Mouse (Mus musculus): ENCODE data around the gene Ppl. TPM values are rescaled to one million over a fixed set of nuclear protein-coding genes. Genes with fewer than 3 reads are reported as not detected.

Ppl gene
- 0.18 and 0.39 TPM in 2 replicates for polyA plus RNA-seq (2015; fragmentation: Nextera tagmentation; extraction: Ambion mirVana)

DNA sequence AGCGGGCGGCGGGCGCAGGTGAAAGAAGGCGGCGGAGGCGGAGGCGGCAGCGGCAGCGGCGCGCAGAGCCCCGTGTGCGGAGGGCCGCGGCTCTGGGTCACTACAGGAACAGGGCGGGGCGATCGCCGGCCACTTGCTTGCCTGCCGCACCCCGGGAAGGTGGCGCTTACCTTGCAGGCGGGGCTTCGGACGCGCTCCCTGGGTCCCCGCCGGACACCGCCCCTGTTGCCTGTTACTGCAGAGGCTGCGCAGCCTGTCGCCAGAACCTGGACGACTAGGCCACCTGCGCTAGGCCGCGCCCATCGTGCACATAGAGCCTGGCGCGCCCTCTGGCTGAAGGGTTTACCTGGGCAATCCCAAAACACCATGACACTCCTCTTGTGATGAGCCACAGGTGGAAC lies at the start of gene Ppl:
Gene Ppl, minus strand, starts transcription at position 21 of the 401 bp plus-strand sequence.
- H3K9me3 ChIP-seq, result no peaks in the 10 kb centered on the region
- H3K4me2 ChIP-seq, result peak within 1 kb of the TSS; percentile 51
- peak within 1 kb of the TSS; percentile 28 for H3K4me3 ChIP-seq
- H3K4me1 ChIP-seq (replicated peaks), result peaks cover 13% of the 10 kb centered on the region
- WGBS, result under 1% methylated on average over 35 of the region's 39 CpGs
- H3K27me3 ChIP-seq, result peaks cover 78% of the 10 kb centered on the region
- no peak for ATAC-seq (ENCODE audit: low read depth)
- H3K27ac ChIP-seq (replicated peaks), result no peak within 1 kb of the TSS
- H3K9ac ChIP-seq, result peak within 1 kb of the TSS; percentile 17; the same call in 1 of the 2 replicates
- no peaks in the 10 kb centered on the region for H3K36me3 ChIP-seq

DNA sequence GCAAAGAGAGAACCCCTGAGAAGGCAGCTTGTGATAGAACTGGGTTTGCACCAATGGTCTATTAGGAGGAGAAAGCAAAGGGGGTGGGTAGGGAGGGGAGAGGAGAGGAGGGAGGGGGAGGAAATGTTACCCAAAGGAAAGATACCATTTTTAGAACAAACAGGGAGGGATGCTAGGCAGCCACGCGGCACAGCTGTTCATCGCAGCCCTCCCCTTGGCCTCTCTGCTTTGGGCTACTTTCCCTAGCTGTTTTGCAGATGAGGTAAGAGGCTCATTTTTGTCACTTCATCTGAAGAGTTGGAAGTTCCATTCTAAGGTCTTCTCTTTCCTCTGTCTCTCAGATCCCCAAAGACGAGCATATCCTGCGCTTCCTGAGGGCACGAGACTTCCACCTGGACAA lies 40.4 kb upstream of the Ppl start:
- H3K4me2 ChIP-seq, result no peak overlapping the region
- no peak overlapping the region for H3K27ac ChIP-seq (replicated peaks)
- H3K9ac ChIP-seq, result no peak overlapping the region
- H3K36me3 ChIP-seq, result no peaks in the 10 kb centered on the region
- H3K27me3 ChIP-seq, result no peaks in the 10 kb centered on the region
- H3K9me3 ChIP-seq, result no peaks in the 10 kb centered on the region
- no peak for ATAC-seq (ENCODE audit: low read depth)
- WGBS, result 94% methylated on average over 6 of the region's 6 CpGs
- H3K4me1 ChIP-seq (replicated peaks), result no peaks in the 10 kb centered on the region
- H3K4me3 ChIP-seq, result no peak overlapping the region

DNA sequence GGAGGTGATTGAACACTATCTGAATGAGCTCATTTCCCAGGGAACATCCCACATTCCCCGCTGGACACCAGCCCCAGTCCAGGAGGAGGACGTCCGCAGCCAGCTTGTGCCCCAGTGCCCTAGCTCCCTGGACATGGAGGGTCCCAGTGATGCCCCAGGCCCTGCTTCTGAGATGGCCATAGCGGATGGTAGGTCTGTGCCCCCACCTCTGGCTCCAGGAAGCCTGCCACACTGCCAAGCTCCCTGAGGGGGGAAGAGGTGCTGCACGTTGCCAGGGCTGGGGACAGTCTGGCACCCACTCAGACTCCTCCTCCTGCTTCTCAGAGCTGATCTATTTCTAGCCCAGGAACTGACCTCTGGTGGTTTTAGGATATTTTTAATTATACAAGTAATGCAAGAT lies 36.6 kb upstream of the Ppl start:
- 79% methylated on average over 5 of the region's 5 CpGs for WGBS
- H3K9ac ChIP-seq, result no peak overlapping the region
- no peak for ATAC-seq (ENCODE audit: low read depth)
- no peaks in the 10 kb centered on the region for H3K4me1 ChIP-seq (replicated peaks)
- H3K27ac ChIP-seq (replicated peaks), result no peak overlapping the region
- no peaks in the 10 kb centered on the region for H3K27me3 ChIP-seq
- H3K36me3 ChIP-seq, result no peaks in the 10 kb centered on the region
- H3K4me3 ChIP-seq, result no peak overlapping the region
- H3K9me3 ChIP-seq, result no peaks in the 10 kb centered on the region
- H3K4me2 ChIP-seq, result no peak overlapping the region

DNA sequence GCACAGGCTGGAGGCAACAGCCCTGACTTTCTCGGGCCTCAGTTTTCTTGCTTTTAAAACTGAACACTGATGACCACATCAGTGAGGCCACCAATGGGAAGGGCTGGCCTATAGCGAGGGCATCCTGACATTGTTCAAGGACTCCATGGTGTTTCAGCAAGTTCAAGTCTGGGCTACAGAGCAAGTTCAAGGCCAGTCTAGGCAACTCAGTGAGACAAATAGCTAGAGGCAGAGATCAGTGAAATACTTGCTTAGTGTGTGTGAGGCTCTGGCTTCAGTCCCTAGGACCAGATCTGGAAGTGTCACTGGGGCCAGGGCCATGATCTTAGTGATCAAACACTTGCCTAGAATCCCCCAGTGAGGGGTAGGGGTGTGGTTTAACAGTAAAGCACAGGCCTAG lies 35.8 kb upstream of the Ppl start:
- 77% methylated on average over 2 of the region's 2 CpGs for WGBS
- no peak for ATAC-seq (ENCODE audit: low read depth)
- no peak overlapping the region for H3K9ac ChIP-seq
- no peaks in the 10 kb centered on the region for H3K27me3 ChIP-seq
- no peak overlapping the region for H3K27ac ChIP-seq (replicated peaks)
- H3K4me2 ChIP-seq, result no peak overlapping the region
- no peaks in the 10 kb centered on the region for H3K9me3 ChIP-seq
- H3K4me3 ChIP-seq, result no peak overlapping the region
- no peaks in the 10 kb centered on the region for H3K36me3 ChIP-seq
- H3K4me1 ChIP-seq (replicated peaks), result no peaks in the 10 kb centered on the region

DNA sequence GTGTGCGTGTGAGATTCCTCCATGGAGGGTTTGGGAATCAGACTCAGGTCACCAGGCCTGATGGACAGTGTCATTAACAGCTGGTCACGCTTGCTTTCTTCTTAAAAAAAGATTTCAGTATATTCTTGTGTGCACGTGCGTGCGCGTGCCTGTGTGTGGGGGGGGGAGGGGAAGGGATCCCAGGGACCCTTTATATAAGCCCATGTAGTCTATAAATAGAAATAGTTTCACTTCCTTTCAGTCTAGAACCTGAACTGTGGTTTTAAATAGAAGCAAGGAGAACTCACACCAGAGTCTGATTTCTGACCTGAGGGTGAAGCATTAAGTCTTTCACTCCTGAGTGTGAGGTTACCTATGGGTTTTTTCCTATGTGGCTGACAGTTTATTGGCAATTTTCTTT lies 32.1 kb upstream of the Ppl start:
- no peak overlapping the region for H3K4me2 ChIP-seq
- peaks cover 7% of the 10 kb centered on the region; the same call in 1 of the 2 replicates for H3K4me1 ChIP-seq (replicated peaks)
- H3K9me3 ChIP-seq, result no peaks in the 10 kb centered on the region
- no peak for ATAC-seq (ENCODE audit: low read depth)
- no peaks in the 10 kb centered on the region for H3K36me3 ChIP-seq
- H3K4me3 ChIP-seq, result no peak overlapping the region
- H3K9ac ChIP-seq, result no peak overlapping the region
- peaks cover 4% of the 10 kb centered on the region for H3K27me3 ChIP-seq
- WGBS, result 66% methylated on average over 6 of the region's 6 CpGs
- no peak overlapping the region for H3K27ac ChIP-seq (replicated peaks)

DNA sequence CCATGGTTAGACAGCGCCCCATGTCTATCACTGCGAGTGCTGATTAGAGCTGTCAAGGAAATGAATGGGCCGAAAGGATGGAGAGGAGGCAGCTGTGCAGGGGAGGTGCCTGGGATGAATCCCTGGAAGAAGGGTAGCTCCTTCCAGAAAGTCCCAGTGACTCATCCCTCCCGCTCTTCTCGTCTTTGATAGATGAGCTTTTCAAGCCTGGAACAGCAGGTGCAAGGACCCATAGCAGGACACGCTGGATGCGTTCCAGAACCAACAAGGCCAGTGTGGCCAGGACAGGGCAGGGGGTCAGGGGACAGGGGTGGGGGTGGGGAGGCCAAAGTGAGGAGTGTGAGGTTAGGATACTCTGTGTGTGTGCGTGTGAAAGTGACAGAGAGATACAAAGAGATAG lies 27.0 kb upstream of the Ppl start:
- ATAC-seq (ENCODE audit: low read depth), result no peak
- WGBS, result 78% methylated on average over 8 of the region's 8 CpGs
- no peak overlapping the region for H3K4me2 ChIP-seq
- no peak overlapping the region for H3K4me3 ChIP-seq
- no peak overlapping the region for H3K9ac ChIP-seq
- H3K4me1 ChIP-seq (replicated peaks), result peaks cover 7% of the 10 kb centered on the region
- H3K9me3 ChIP-seq, result no peaks in the 10 kb centered on the region
- H3K27ac ChIP-seq (replicated peaks), result no peak overlapping the region
- peaks cover 25% of the 10 kb centered on the region for H3K27me3 ChIP-seq
- H3K36me3 ChIP-seq, result no peaks in the 10 kb centered on the region

DNA sequence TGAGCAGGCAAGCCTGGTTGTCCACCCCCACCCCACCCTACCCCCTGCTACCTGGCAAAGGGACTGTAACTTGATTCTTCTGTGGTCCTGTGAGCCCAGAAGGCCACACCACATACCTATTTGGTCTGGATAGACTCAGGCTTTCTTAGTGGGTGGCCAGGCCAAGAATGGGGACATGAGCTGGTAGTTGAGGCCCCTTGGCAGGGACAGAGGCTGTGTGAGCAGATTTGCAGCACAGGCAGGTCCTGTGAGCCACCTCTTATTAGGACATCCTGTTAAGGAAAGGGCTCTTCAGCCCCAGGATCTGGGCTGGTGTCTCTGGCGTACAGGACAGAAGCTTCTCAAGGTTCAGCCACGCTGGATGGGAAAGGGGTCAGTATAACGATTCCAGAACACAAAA lies 24.9 kb upstream of the Ppl start:
- Histone ChIP-seq H3K9ac (no peak overlapping the region), H3K27ac (replicated peaks) (no peak overlapping the region), H3K27me3 (peaks cover 25% of the 10 kb centered on the region), H3K4me2 (no peak overlapping the region), H3K9me3 (no peaks in the 10 kb centered on the region), H3K4me3 (no peak overlapping the region), H3K36me3 (no peaks in the 10 kb centered on the region), H3K4me1 (replicated peaks) (peaks cover 25% of the 10 kb centered on the region)
- ATAC-seq (ENCODE audit: low read depth), result no peak
- WGBS, result 85% methylated on average over 3 of the region's 3 CpGs

DNA sequence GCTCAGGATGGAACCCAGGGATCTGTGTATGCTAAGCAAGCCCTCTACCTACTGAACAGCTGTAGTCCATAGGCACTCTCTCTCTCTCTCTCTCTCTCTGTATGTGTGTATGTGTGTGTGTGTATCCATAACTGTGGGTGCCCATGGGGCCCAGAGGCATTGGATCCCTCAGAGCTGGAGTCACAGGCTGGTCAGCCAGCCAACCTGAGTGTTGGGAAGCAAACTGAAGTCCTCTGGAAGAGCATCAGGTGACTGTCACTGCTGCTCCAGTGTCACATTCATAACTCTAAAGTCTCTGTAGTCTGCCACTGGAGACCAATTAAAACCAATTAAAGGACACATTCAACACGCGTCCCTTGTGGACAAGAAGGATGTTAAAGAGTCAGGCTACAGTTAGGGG lies 24.3 kb upstream of the Ppl start:
- Histone ChIP-seq H3K9me3 (no peaks in the 10 kb centered on the region), H3K4me2 (no peak overlapping the region), H3K4me1 (replicated peaks) (peaks cover 25% of the 10 kb centered on the region), H3K9ac (no peak overlapping the region), H3K36me3 (no peaks in the 10 kb centered on the region), H3K27me3 (peaks cover 25% of the 10 kb centered on the region), H3K27ac (replicated peaks) (no peak overlapping the region), H3K4me3 (no peak overlapping the region)
- 54% methylated on average over 2 of the region's 2 CpGs for WGBS
- no peak for ATAC-seq (ENCODE audit: low read depth)

DNA sequence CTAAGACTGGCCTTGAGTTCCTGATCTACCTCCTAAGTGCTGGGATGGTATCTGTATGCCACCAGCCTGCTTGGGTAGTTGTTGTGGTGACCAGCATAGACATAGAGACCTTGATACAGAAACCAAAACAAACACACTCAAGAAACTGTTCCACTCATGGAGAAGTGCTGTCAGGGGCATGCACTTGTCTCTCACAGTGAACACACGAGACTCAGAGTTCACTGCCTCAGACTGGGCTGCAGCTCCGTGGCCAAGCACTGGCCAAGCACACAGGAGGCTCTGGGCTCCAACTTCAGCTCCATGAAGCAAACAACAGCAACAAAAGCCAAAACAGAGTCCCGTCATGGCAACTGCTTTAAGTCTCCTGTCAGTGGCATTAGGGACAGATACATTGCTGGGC lies 22.8 kb upstream of the Ppl start:
- Histone ChIP-seq H3K4me3 (no peak overlapping the region), H3K9me3 (no peaks in the 10 kb centered on the region), H3K36me3 (no peaks in the 10 kb centered on the region), H3K9ac (no peak overlapping the region), H3K27ac (replicated peaks) (no peak overlapping the region), H3K4me2 (no peak overlapping the region), H3K27me3 (peaks cover 37% of the 10 kb centered on the region), H3K4me1 (replicated peaks) (peaks cover 19% of the 10 kb centered on the region)
- WGBS, result 70% methylated on average over 3 of the region's 3 CpGs
- ATAC-seq (ENCODE audit: low read depth), result no peak

DNA sequence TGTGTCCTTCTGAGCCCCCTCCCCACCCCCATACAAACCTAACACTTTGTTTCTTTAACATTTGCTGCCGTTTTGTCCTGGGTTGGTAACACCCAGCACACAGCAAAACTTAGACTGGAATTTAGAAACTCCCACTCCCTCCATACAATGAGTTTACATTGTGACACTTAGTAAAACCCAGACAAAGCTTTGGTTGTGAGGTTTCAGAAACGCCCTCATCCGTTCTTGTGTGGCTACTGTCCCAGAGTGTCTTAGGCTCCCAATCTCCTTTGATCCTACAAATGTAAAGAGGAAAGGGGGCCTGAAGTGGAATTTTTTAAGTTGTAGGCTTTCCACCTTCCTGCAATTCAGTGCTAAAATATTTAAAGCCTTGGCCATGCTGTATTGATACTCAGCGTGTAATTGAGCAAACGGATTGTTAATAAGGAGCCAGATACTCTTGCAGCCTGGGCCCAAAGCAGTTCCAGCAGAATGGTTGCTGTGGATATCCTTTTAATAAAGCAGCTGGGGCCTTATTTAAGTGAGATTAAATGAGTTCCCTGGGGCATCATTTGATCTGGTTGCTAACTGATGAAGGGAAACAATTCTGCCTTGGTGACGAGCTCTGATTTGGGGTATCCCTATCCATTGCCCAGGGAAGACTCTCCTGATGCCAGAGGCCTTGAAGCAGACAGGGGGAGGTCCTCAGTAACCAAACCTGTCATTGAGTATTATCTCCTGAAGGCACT lies 21.2 kb upstream of the Ppl start:
- peak overlapping the region; percentile 42 for H3K27ac ChIP-seq (replicated peaks)
- no peak overlapping the region for H3K9ac ChIP-seq
- H3K36me3 ChIP-seq, result no peaks in the 10 kb centered on the region
- H3K9me3 ChIP-seq, result no peaks in the 10 kb centered on the region
- 28% methylated on average over 6 of the region's 6 CpGs for WGBS
- ATAC-seq (ENCODE audit: low read depth), result peak; percentile 74
- H3K4me3 ChIP-seq, result no peak overlapping the region
- peaks cover 44% of the 10 kb centered on the region for H3K27me3 ChIP-seq
- no peak overlapping the region for H3K4me2 ChIP-seq
- H3K4me1 ChIP-seq (replicated peaks), result peaks cover 19% of the 10 kb centered on the region

DNA sequence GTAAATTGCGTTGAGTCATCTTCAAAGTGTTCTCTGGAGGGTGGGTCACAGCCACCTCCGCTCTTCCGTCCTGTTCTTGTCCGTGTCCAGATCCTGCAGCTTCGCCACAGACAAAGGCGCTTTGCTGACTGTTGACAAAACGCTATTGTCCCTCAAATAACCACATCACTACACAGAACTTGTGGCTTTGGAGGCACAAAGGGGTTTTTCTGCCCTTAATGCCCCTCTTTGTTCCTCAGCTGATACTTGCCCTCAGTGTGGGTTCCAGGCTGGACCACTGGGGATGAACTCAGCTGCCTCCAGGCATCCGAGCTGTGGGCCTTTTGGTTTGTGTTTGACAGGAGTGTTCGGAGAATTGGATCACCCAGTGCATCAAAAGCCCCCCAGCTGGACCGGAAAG lies 18.3 kb upstream of the Ppl start:
- WGBS, result 53% methylated on average over 10 of the region's 10 CpGs
- Histone ChIP-seq H3K27ac (replicated peaks) (no peak overlapping the region), H3K4me2 (no peak overlapping the region), H3K9ac (no peak overlapping the region), H3K36me3 (no peaks in the 10 kb centered on the region), H3K27me3 (peaks cover 56% of the 10 kb centered on the region), H3K9me3 (no peaks in the 10 kb centered on the region), H3K4me1 (replicated peaks) (peaks cover 35% of the 10 kb centered on the region), H3K4me3 (no peak overlapping the region)
- ATAC-seq (ENCODE audit: low read depth), result no peak

DNA sequence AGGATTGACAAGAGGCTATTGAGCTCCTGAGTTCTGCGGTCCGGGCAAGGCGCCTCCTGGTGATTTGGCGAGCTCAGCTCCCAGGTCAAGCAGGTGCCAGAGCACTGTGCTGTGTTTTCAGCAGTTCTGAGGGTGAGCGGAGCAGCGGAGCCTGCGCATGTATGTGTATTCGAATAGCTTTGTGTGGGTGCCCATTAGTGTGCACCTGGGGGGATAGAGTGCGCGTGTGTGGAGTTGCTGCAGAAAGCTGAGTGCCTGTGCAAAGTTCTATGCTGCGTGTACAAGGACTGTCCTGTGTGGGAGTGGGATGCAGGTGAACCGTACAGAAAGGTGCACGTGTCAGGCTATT lies 14.8 kb upstream of the Ppl start, which contains the start of gene Sec14l5:
Gene Sec14l5, plus strand, starts transcription at position 73 of the 349 bp plus-strand sequence.
- Histone ChIP-seq H3K4me2 (peak within 1 kb of the TSS; percentile 68), H3K9me3 (no peaks in the 10 kb centered on the region), H3K4me3 (peak within 1 kb of the TSS; percentile 41), H3K27me3 (peaks cover 49% of the 10 kb centered on the region), H3K36me3 (no peaks in the 10 kb centered on the region), H3K27ac (replicated peaks) (no peak within 1 kb of the TSS), H3K4me1 (replicated peaks) (peaks cover 19% of the 10 kb centered on the region), H3K9ac (peak within 1 kb of the TSS; percentile 65)
- WGBS, result 17% methylated on average over 13 of the region's 13 CpGs
- peak; percentile 33 for ATAC-seq (ENCODE audit: low read depth)

Measured in neural tube, embryonic 13.5 days (tissue).